Mouse (Mus musculus) kidney, postnatal 14 days (tissue): ENCODE measurements around the gene Elk4.
A peak's percentile ranks its signal among the peaks of the same experiment; 100 is the strongest.

Experiments
- DNase-seq: peaks from one replicate; pipeline ENCODE4 v3.0.0; 2022; ENCODE audit warnings: mixed read lengths

The Elk4 gene

DNA sequence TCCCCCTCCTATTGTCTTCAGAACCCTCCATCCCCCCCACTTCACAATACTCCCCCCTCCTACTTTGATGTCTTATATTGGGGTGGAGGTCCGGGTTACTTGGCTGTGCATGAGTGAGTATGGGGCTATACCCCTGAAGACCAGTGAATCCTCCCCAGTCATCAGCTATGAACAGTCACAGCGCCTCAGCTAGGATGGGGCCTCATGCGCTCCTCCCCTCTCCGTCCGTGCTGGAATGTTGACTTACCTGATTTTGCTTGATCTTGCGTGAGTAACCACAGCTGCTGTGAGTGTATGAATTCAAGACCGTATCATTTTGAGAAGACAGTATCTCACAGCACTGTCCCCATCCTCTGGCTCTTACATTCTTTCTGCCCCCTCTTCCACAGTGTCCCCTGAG lies 12.5 kb downstream of the Elk4 start:
- DNase-seq = no peak

DNA sequence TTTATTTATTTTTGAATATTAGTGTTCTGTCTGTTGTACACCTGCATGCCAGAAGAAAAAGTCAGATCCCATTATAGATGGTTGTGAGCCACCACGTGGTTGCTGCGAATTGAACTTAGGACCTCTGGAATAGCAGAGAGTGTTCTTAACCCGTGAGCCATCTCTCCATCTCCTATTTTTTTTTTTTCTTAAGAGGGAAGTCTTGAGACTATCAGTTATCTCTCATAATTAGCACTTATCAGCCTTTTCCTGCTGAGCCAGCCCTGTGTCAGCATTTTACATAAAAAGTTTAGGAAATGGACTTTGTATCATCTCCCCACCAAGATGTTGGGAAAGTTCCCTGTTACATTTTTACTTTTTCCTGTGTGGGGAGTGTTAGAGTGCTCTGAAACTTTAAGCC lies 14.7 kb downstream of the Elk4 start:
- DNase-seq = no peak

DNA sequence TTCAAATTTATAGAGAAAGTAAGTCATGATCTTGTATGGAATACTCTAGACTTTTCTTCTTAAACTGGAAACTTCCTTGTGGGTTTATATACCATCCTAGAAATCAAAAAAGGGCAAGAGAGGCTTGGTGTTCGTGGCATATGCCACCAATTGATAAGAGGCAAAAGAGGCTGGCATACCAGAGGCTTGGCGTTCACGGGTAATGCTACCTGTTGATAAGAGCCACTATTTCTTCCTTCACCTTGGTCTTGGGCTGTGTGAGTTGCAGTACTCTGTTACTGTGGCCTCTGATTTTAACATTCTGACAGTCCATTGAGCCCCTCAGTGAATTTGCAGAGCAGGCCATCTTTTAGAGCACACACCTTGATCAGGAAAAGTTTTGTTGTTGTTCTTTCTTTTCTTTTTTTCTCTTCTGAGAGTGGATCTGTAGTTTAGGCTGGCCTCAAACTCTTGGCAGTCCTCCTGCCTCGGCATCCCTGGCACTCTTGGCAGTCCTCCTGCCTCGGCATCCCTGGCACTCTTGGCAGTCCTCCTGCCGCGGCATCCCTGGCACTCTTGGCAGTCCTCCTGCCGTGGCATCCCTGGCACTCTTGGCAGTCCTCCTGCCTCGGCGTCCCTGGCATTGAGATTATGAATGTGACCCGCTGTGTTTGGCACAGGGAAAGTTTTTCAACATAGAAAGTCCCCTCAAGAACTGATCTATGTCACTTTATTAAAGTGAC lies 19.7 kb downstream of the Elk4 start:
- DNase-seq = no peak

DNA sequence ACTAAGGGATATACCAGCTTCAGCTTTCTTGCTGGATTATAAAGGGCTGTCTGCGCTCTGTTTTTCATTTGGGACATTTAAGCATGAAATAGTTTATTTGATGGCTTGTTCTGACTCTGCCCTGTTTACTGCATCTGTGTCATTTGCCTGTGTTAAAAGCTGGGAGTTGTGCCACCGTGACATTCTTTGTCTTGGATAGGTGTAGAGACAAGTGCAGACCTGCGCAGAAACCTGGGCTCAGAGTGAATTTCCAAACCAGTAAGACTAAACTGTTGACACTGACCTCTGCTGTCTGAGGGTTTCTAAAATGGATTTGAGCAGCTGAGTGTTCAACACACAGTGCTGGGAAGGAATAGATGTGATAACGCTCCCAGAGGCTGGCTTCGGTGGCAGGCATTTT lies 20.6 kb downstream of the Elk4 start:
- DNase-seq = no peak

DNA sequence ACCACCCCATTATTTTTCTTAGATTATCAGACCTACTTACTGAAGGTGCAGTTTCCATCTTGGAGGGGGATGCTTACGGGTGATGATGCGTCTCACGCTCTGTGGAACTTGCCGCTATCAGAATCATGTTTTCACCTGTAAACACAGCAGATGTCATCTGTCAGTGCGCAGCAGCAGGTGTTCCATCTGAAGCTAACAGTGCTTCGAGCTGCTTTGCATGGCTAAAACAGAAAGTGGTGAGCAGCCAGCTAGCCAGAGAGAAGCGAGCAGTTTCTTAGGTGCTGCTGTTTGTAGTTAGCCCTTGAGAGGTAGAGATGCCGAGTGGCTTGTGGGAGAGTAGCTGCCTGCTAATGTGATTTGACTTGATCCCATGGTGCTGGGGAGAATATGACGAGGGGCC lies 21.0 kb downstream of the Elk4 start:
- DNase-seq = no peak

DNA sequence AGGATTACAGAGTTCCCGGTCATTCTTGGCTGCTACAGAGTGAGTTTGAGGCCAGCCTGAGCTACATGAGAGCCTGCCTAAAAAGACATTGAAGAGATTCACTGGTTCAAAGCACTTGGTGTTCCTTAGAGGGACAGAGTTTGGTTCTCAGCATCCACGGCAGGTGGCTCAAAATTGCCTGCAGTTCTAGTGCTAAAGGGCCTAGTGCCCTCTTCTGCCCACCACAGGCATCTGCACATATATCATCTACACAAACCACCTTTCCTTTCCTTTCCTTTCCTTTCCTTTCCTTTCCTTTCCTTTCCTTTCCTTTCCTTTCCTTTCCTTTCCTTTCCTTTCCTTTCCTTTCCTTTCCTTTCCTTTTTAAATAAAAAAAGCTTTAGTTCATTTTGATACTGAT lies 23.2 kb downstream of the Elk4 start:
- no peak for DNase-seq

DNA sequence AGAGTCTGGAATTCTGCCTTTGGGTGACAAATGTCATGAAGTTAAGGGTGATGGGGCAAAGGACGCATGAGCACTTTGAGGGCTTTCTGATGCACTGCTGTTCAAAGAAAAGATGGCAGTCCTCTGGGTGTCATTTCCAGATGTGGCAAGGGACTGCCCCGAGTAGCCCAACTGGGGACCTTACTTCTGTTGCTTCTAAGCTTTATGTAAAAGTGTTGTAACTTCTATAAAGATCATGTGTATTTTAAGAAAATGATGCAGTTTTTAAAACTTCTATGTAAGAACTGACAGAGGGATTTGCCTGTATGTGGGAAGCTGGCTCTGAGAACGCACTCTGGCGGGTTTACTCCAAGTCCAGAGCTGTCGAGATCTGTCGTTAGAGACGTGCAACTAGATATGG lies 24.8 kb downstream of the Elk4 start:
- DNase-seq = no peak

DNA sequence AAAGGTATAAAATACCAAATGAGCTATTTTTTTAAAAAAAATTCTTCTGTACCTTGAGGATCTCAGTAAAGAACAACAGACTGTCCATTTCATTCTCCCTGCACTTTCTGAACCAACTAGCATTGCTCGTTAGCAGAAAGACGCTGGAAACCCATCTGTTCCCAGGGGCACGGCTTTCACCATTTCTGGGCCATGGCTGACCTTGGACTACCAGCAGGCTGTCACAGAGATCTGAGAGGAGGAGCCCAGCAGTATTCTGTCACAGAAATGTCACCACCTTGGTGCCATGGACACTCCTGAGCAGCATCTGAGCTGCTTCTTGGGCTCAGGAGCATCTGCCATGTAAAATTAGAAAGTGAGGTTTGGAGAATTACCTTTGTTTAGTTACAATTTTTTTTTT lies 30.3 kb downstream of the Elk4 start:
- no peak for DNase-seq

DNA sequence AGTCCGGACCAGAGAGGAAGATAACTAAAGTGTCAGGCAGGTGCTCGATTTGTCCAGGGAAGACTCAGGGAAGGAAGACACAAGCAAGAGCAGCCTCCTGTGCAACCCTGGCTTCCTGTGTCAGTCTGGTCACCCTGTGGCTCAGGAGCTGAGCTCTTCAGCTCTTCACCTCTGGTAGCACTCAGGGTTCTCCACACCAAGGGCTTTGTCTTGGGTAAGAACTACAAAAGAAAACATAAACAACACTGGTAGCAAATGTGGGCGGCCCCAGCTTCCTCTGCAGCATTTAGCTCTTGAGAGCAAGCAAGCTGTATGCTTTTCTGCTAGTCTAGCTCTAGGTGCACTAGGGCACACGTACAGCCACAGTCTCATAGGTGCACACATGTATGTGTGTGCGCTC lies 31.3 kb downstream of the Elk4 start:
- no peak for DNase-seq

DNA sequence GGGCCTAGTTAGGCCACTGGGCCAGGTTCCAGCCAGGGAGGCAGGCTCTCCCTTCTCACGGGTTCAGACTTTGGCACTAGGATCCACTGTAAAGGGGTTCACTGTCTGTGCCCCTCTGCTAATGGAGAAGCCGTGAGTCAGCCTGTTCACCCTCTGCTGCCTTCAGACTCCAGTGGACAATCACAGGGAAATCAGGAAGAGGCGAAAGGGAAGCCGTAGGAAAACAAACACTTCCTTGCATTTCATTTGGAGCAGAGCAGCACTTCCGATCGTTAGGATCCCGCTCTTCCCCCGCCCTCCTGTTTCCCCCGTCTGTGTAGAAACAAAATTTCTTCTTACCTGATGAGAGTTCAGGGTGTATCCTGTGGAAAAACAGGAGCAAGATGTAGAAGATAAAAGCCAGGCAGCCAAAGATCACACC lies 32.8 kb downstream of the Elk4 start:
- peak; percentile 66 for DNase-seq

DNA sequence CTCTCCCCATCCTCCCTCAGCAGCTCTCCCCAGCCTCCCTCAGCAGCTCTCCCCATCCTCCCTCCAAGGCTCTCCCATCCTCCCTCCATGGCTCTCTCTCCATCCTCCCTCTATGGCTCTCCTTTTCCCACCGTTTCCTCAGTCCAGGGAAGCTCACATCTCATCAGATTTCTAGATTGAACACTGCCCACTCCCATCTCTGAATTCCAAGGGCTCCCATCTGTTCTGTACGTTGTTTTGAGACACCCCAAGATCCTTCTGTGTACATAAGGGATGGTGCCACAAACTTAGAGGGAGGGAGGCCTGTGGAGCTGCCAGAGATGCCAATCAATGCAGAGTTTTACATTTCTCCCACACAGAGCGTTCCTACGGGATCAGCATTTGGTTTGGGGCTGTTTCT lies 36.4 kb downstream of the Elk4 start:
- DNase-seq = no peak

DNA sequence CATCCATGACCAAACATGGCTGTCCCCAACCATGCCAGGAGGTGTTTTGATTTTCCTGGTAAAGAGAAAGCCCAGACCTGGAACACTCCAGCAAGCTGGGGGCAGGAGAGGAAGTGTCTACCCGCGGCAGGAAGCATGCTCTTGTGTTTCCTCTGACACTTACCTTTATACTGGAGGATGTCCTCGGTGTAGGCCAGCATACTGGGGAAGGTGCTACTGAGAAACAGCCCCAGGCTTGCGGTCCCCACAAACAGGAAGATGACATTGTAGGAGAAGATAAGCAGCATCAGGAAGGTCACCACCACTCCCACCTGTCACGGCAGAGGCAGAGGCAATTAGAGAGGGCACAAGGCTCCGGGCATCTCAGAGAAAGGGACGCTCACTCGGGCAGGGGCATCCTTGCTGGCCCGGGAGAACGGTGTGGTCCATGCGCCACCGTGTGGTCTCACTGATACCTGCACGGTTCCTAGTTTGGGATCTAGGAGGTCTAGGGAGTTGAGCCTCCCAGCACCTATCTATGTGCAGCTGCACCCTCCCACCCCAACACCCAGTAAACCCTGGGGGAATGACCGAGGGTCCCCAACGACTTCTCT lies 38.8 kb downstream of the Elk4 start:
- peak; percentile 77 for DNase-seq

DNA sequence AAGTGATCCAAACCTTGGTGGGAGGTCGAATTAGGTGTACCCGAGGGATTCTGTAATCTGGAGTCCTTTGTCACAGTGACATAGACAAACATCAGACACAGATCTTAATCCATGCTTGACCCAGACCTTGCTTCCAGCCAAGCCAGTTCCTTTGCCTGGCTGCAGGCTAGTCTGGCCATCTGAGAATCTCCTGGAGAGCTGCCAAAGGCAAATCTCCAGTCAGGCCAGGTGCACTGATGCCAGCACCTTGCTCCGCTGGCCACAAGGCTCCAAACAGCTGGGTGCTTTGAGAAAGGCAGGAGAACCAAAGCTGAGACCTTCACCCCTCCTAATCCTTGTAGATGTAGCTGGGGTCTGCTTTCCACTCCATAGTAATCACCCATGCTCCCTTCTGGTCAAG lies 44.3 kb downstream of the Elk4 start:
- peak; percentile 40 for DNase-seq

DNA sequence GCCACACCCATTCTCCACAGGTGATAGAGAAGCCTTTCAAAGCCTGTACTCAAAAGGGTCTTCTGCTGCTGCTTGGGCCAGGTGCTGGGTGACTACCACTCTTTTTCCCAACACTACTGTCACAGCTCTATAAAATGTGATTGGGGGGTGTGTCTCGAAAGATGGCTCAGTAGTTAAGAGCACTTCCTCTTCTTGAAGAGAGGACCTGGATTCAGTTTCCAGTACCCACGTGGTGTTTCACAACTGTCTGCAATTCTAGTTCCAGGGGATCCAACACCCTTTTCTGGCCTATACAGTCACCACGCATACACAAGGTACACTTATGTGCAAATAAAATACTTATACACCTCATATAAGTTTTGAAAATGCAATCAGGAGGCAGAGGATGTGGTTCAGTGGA lies 47.0 kb downstream of the Elk4 start:
- no peak for DNase-seq

DNA sequence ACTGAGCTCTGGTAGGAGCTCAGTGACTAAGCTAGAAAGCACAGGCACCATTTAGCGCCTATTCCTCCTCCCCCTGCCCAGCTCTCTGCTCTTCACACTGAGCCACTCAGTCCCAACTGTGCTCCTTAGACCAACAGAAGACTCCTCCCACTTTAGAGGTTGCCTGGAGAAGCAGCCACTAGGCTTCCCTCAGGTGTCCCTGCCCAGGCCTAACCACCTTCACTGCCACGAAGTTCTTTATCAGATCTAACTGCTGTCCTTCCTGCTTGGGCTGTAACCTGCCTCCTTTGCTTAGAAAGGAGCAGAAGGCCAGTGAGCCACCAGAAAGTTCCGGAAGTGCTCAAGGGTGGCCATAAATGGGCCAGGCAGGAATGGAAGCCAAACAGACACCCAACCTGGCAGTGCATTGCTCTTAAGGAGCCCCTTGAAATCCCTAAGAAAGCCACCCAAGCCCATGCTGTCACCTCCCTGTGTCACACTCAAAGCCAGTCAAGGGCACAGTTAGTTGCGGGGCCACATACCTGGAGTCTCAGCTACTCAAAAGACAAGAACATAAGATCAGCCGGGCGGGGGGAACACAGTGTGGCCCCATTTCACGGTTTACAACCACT lies 47.8 kb downstream of the Elk4 start:
- DNase-seq = no peak

DNA sequence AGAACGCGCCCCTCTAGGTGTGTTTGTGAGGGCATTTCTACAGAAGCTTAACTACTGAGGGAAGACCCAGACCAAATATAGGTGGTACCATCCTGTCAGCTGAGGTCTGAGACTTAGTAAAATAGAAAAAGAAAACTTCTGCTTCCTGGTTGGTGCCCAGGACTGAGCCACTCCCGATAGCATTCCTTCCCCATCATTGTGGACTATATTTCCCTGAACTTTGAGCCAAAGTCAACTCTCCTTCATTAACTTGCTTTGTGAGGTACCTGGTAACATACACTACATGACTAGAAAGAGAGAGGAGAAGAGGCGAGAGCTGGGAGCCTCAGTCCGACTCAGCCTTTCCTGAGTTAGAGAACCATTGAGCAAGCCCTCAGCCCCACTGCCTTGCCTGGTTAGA lies 51.2 kb downstream of the Elk4 start:
- DNase-seq = no peak

DNA sequence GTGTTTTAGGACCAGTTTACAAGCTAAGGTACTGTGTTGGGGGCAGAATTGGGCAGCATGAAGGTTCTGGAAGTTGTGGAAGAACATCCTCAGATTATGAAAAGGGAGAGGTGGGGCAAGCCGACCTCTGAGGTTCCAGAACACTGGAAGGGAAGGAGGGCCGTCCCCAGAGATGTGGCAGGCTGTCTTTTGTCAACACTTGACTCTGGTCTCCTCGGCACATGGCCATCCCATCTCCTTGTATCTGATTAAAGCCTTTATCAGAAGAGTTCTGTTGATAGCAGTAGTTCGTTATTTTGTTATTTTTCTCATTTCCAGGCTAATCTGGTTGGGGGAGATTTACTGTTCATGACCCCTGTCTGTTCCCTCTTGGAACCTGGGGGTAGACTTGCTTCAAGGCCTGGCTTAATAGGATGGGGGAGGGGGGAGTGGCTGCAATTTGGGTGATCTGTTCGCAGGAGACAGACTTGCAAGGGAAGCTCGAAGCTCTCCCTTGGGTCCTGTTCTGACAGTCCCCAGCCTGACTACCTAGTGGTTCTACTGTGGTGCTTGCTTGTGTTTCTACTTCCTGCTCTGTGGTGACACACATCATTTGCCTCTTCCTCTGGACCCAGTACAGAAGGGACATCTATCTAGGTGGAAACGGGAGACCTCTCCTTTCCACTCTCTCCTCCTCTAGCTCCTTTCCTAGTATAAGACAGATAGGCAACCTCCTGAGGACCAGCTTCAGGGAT lies 52.8 kb downstream of the Elk4 start:
- DNase-seq = peak; percentile 32

DNA sequence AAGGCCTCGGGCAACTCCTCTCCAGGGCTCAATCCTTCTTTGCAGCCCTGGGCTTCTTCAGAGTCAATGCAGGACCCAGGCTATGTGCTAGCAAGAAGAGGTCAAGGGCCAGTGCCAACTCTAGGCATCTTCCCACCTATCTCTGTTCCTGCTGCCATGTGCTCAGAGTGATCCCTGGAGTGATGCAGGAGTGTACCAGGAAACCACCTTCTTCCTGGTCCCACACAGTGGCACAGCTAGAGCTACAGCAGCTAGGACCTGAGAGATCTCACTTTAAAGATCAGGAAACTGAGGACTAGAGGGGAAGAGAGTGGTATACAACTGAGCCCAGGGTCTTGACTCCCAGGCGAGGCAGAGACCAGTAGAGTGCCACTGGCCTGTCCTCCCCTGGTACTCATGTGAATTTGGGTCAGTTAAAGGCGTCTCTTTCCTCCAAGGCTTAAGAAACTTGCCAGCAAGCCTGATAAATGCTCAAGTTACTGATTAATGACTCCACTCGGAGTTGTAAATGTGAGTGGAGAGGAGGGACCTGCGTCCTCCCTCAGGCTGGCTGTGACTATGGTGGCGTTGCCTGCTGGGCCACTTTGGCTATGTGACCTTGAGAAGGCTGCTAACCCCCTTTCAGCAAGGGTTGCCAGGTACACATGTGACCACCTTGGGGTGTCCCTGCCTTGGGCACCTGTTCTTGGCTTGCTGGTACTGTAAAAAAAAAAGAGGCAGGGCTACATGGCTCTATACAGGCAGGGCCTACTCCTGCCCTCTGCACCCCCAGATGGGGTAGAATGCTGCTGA lies 54.5 kb downstream of the Elk4 start:
- DNase-seq = peak; percentile 73

DNA sequence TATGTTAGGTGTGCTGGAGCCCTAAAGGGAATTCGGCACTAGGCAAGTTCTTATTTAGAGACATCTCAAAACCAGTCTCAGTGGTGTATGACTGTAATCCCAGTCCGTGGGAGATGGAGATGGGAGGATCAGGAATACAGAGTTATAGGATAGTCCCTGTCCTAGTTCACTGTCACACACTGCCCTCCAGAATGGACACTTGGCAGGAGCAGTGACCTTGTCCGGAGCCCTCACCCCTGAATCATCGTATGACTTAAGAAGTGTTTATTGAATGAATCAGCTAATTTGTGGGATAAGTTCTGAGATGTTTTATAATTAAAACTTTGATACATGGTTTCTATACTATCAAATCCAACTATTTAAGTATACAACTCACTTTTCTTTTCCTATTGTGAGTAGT lies 55.7 kb downstream of the Elk4 start:
- DNase-seq = no peak

DNA sequence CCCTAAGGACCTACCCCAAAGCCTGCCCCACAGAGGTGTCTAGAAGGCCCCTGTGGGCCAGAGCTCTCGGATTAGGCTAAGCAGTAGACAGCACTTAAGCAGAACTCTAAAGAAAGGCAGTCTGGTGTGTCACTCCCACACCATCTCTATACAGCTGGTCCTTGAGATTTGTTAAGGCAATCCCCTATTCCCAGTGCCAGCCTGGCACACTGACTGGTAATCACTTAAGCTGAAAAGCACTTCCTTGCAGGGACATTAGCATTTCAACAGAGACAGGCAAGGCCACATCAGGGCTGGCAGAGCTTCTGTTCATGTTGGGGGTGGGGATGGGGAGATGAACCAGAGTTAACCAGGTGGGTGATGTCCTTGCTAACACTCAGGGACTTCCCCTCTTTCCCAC lies 57.6 kb downstream of the Elk4 start:
- no peak for DNase-seq

DNA sequence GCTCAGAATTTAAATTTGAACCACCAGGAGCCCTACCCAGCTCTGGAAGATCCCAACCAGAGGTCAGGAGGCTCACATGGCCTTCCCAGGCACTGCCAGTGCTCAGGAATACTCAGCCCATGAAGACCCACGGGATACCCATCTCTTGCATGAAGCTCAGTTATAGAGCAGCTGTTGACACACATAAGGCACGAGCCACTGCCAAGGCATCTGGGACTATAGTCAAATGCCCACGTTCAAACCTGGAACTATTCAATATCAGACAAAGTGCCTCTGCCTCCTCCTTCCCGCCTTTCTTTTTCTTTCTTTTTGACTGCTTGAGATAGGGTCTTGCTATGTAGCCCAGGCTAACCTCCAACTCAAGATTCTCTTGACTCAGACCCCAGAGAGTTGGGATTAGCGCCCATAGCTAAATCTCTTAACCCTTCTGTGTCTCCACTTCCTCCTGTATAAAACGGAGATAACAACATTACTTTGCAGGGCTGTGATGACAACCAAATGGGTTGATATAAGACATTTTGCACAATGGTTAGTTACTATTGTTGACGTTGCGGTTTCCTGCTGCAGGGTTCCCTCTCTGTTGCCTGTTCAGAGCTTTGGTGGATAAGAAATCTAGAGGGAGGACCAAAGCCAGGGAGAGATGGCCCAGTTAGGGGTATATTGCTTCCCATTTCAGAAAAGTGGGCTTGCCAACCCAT lies 58.2 kb downstream of the Elk4 start:
- no peak for DNase-seq
